Mouse (Mus musculus): Measurements from ENCODE around the gene Sptan1. TPM values are rescaled to one million over a fixed set of nuclear protein-coding genes. Genes with fewer than 3 reads are reported as not detected.

Sptan1 gene
- polyA plus RNA-seq, 1 experiment from 2014 or later = 115 TPM

DNA sequence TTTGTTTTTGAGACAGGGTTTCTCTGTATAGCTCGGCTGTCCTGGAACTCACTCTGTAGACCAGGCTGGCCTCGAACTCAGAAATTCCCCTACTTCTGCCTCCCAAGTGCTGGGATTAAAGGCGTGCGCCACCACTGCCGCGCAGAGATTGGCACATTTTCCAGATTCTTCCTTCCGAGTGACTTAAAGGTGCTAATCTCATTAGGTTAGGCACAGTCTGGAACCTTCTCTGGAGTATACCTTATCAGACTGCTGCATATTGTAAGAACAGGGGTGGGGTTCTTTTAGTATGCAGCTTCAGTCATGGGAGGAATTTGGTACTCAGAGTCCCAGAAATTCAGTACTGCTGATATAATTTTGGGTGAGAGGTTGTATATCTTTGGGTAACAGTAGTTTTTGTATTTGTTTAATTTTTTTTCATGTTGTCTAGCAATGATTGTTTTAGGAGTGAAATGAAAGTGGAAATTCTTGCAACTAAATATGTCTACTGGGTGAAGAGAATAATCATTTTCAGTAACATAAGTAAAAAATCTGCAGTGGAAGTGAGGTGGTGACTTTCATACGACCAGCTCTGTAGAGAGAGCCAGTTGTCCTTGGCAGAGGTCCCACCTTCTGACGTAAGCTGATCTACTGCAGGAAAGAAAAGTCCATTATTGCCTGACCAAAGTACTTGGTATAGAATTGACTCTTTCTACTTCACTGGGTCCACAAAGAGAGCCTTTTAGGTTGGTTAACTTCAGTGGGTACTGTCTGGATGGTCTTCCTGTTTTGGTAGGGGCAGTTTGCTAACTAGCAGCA is 6.7 kb downstream of the Sptan1 start:
- peak; percentile 86 for ATAC-seq
- WGBS = 40% methylated on average over 9 of the region's 9 CpGs
- Histone ChIP-seq H3K4me3 (ENCODE audit: low read depth, low read length) (no peak overlapping the region), H3K9ac (replicated peaks; ENCODE audit: low read depth) (no peak overlapping the region), H3K9me3 (ENCODE audit: low read length) (no peaks in the 10 kb centered on the region), H3K27ac (ENCODE audit: low read length) (peak overlapping the region; percentile 81), H3K36me3 (ENCODE audit: insufficient read depth, low read length) (peaks cover 2% of the 10 kb centered on the region; the same call in 1 of the 2 replicates), H3K4me2 (replicated peaks; ENCODE audit: low read depth, low read length) (peak overlapping the region; percentile 15; the same call in 1 of the 2 replicates), H3K4me1 (ENCODE audit: insufficient read depth, low read depth, low read length) (peaks cover 26% of the 10 kb centered on the region; the same call in 1 of the 2 replicates), H3K27me3 (replicated peaks; ENCODE audit: insufficient read depth, low read length) (no peaks in the 10 kb centered on the region)
- peak; percentile 87 for DNase-seq (ENCODE audit: low spot score)
- TF ChIP-seq CTCF (IDR thresholded peaks at IDR 0.05) (no peak), EP300 (IDR thresholded peaks at IDR 0.05) (peak; percentile 94)

DNA sequence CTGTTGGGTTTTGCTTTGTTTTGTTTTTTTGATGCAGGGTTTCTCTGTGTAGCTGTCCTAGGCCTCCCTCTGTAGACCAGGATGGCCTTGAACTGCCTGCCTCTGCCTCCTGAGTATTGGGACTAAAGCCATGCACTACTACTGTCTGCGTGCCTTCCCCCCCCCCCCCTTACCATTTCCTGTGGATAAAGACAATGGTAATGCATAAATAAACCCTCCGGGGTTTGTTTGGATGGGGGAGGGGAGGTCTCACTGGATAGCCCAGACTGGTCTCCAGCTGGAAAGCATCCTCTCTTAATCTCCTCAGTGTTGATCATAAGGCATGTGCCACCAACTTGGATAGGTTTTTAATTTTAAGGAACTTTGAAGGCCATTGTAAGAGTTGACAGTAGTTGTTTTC is 8.2 kb downstream of the Sptan1 start:
- peak; percentile 66 for TF ChIP-seq EP300 (IDR thresholded peaks at IDR 0.05)
- no peak for TF ChIP-seq CTCF (IDR thresholded peaks at IDR 0.05)
- Histone ChIP-seq H3K9me3 (ENCODE audit: low read length) (no peaks in the 10 kb centered on the region), H3K27ac (ENCODE audit: low read length) (peak overlapping the region; percentile 47; the same call in 1 of the 2 replicates), H3K4me3 (ENCODE audit: low read depth, low read length) (no peak overlapping the region), H3K27me3 (replicated peaks; ENCODE audit: insufficient read depth, low read length) (no peaks in the 10 kb centered on the region), H3K4me1 (ENCODE audit: insufficient read depth, low read depth, low read length) (peaks cover 15% of the 10 kb centered on the region; the same call in 1 of the 2 replicates), H3K9ac (replicated peaks; ENCODE audit: low read depth) (no peak overlapping the region), H3K4me2 (replicated peaks; ENCODE audit: low read depth, low read length) (no peak overlapping the region), H3K36me3 (ENCODE audit: insufficient read depth, low read length) (peaks cover 8% of the 10 kb centered on the region; the same call in 1 of the 2 replicates)
- ATAC-seq (peak; percentile 79), DNase-seq (ENCODE audit: low spot score) (peak; percentile 53)
- WGBS = 9% methylated on average over 2 of the region's 2 CpGs

DNA sequence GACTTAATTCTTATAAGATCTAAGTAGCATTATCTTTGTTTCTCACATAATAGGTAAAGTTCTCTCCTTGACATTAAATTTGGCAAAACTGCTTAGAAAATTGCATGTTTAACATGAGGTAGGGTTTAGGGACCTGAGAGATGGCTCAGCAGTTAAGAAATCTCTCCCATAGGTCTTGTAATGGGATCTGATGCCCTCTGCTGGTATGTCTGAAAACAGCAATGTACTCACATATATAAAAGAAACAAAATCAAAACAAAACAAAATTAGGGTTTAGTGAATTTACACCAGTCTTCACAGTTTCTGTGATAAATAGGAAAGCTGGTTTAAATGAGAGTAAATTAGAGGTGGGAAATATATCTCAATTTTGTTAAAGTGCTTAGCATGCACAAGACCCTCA is 11.9 kb downstream of the Sptan1 start:
- Histone ChIP-seq H3K9me3 (ENCODE audit: low read length) (no peaks in the 10 kb centered on the region), H3K4me1 (ENCODE audit: insufficient read depth, low read depth, low read length) (peaks cover 5% of the 10 kb centered on the region; the same call in 1 of the 2 replicates), H3K4me2 (replicated peaks; ENCODE audit: low read depth, low read length) (no peak overlapping the region), H3K27me3 (replicated peaks; ENCODE audit: insufficient read depth, low read length) (no peaks in the 10 kb centered on the region), H3K4me3 (ENCODE audit: low read depth, low read length) (no peak overlapping the region), H3K27ac (ENCODE audit: low read length) (no peak overlapping the region), H3K9ac (replicated peaks; ENCODE audit: low read depth) (no peak overlapping the region), H3K36me3 (ENCODE audit: insufficient read depth, low read length) (peaks cover 32% of the 10 kb centered on the region)
- DNase-seq (ENCODE audit: low spot score) (peak; percentile 87), ATAC-seq (no peak)
- TF ChIP-seq EP300 (IDR thresholded peaks at IDR 0.05) (no peak), CTCF (IDR thresholded peaks at IDR 0.05) (peak; percentile 81)

DNA sequence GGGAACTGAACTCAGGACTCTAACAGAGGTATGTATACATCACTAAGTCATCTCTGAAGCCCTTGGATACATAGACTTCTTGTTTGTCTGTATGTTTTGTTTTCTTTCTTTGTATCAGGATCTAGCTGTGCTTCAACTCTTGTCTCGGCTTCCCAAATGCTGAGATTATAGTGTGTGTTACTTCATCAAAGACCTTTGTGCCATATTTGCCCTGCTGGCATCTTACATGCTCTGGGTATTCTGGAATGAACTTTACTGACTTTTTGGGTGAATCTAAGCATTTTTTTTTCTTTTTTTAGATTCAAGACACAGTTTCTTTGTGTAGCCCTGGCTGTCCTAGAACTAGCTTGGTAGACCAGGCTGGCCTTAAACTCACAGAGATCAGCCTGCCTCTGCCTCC is 15.3 kb downstream of the Sptan1 start:
- no peak overlapping the region for H3K9ac ChIP-seq (replicated peaks; ENCODE audit: low read depth)
- H3K4me3 ChIP-seq (ENCODE audit: low read depth, low read length) = no peak overlapping the region
- H3K27ac ChIP-seq (ENCODE audit: low read length) = no peak overlapping the region
- DNase-seq (ENCODE audit: low spot score) (no peak), ATAC-seq (no peak)
- H3K27me3 ChIP-seq (replicated peaks; ENCODE audit: insufficient read depth, low read length) = no peaks in the 10 kb centered on the region
- peaks cover 58% of the 10 kb centered on the region for H3K36me3 ChIP-seq (ENCODE audit: insufficient read depth, low read length)
- whole genome bisulfite sequencing = 85% methylated on average over 1 of the region's 1 CpGs
- H3K9me3 ChIP-seq (ENCODE audit: low read length) = no peaks in the 10 kb centered on the region
- H3K4me1 ChIP-seq (ENCODE audit: insufficient read depth, low read depth, low read length) = no peaks in the 10 kb centered on the region
- no peak overlapping the region for H3K4me2 ChIP-seq (replicated peaks; ENCODE audit: low read depth, low read length)
- no peak for TF ChIP-seq EP300 (IDR thresholded peaks at IDR 0.05)
- TF ChIP-seq CTCF (IDR thresholded peaks at IDR 0.05) = no peak

- Histone ChIP-seq H3K27ac (ENCODE audit: low read length) (no peak overlapping the region), H3K9ac (replicated peaks; ENCODE audit: low read depth) (no peak overlapping the region), H3K4me3 (ENCODE audit: low read depth, low read length) (no peak overlapping the region), H3K27me3 (replicated peaks; ENCODE audit: insufficient read depth, low read length) (no peaks in the 10 kb centered on the region), H3K4me2 (replicated peaks; ENCODE audit: low read depth, low read length) (no peak overlapping the region), H3K9me3 (ENCODE audit: low read length) (no peaks in the 10 kb centered on the region), H3K36me3 (ENCODE audit: insufficient read depth, low read length) (peaks cover 94% of the 10 kb centered on the region), H3K4me1 (ENCODE audit: insufficient read depth, low read depth, low read length) (no peaks in the 10 kb centered on the region)
- WGBS = 47% methylated on average over 2 of the region's 2 CpGs
- TF ChIP-seq EP300 (IDR thresholded peaks at IDR 0.05) = no peak
- no peak for TF ChIP-seq CTCF (IDR thresholded peaks at IDR 0.05)
- no peak for ATAC-seq
- no peak for DNase-seq (ENCODE audit: low spot score)
Observed at GRCm38 (mm10) chr2:29991962-29992361, 26.6 kb downstream of the Sptan1 start.

GRCm38 (mm10) chr2:30009101-30009500 is 43.7 kb downstream of the Sptan1 start:
- no peak overlapping the region for H3K4me2 ChIP-seq (replicated peaks; ENCODE audit: low read depth, low read length)
- H3K4me1 ChIP-seq (ENCODE audit: insufficient read depth, low read depth, low read length) = no peaks in the 10 kb centered on the region
- no peak overlapping the region for H3K4me3 ChIP-seq (ENCODE audit: low read depth, low read length)
- peaks cover 75% of the 10 kb centered on the region for H3K36me3 ChIP-seq (ENCODE audit: insufficient read depth, low read length)
- H3K27ac ChIP-seq (ENCODE audit: low read length) = no peak overlapping the region
- ATAC-seq = no peak
- H3K9me3 ChIP-seq (ENCODE audit: low read length) = no peaks in the 10 kb centered on the region
- H3K27me3 ChIP-seq (replicated peaks; ENCODE audit: insufficient read depth, low read length) = no peaks in the 10 kb centered on the region
- DNase-seq (ENCODE audit: low spot score) = no peak
- WGBS = 27% methylated on average over 1 of the region's 1 CpGs
- TF ChIP-seq CTCF (IDR thresholded peaks at IDR 0.05) = no peak
- no peak for TF ChIP-seq EP300 (IDR thresholded peaks at IDR 0.05)
- H3K9ac ChIP-seq (replicated peaks; ENCODE audit: low read depth) = no peak overlapping the region

All from lung, postnatal 0 days (tissue).